In genomic region chr5:139267661-139268060, GRCm38 (mm10) we compare ENCODE assay signal across 19 mouse cellular contexts.
"Had no signal": no experiment of that assay in that cellular context is flagged by ENCODE, and none has a peak within 500 bp of the region (broad histone marks: within the 10 kb centered on the region; RNA-seq: fewer than 3 reads in every experiment).

No protein-coding gene starts in this region.

- DNase-seq: lung, adult 18-20 months; lung, embryonic 14.5 days; lung, postnatal 10 days; lung, postnatal 4 days; midbrain, embryonic 14.5 days; retina, postnatal 1 day; right cerebral cortex, adult 18-20 months; right cerebral cortex, postnatal 25 days; right cerebral cortex, postnatal 4 days; spleen, adult 18-20 months; thymus, adult 18-20 months; thymus, postnatal 25 days; thymus, postnatal 4 days had no signal

- H3K4me2 ChIP-seq: lung, embryonic 14.5 days; midbrain, embryonic 12.5 days; neural tube, embryonic 13.5 days; neural tube, embryonic 15.5 days had no signal

- H3K9ac ChIP-seq: lung, embryonic 14.5 days; midbrain, embryonic 12.5 days; neural tube, embryonic 13.5 days; neural tube, embryonic 15.5 days had no signal

- H3K9me3 ChIP-seq: midbrain, embryonic 10.5 days; midbrain, embryonic 12.5 days; neural tube, embryonic 13.5 days; neural tube, embryonic 15.5 days had no signal

- ATAC-seq: midbrain, embryonic 16.5 days had no signal

- H3K27ac ChIP-seq: midbrain, embryonic 10.5 days; midbrain, embryonic 12.5 days; neural tube, embryonic 13.5 days; neural tube, embryonic 15.5 days had no signal

- H3K4me3 ChIP-seq: midbrain, embryonic 10.5 days; midbrain, embryonic 12.5 days; myocyte; neural tube, embryonic 13.5 days; neural tube, embryonic 15.5 days had no signal

- H3K27me3 ChIP-seq: midbrain, embryonic 12.5 days; neural tube, embryonic 13.5 days; neural tube, embryonic 15.5 days had no signal
